Mouse (Mus musculus) midbrain, embryonic 11.5 days (tissue): ENCODE data around the gene Mif. TPM values are rescaled to one million over a fixed set of nuclear protein-coding genes. Genes with fewer than 3 reads are reported as not detected.

Experiments
- ATAC-seq: fragments of 200-750 bp; cut with Nextera tagmentation; 2 replicates; pipeline ENCODE4 v1.8.0; 2017; ENCODE audit warnings: moderate TSS enrichment, moderate library complexity; ENCODE audit not compliant: low FRiP score
- DNase-seq: peaks from one replicate; pipeline ENCODE4 v3.0.0; 2015; ENCODE audit warnings: low spot score; ENCODE audit errors: missing footprints
- H3K27ac ChIP-seq: fragments of 300-500 bp; sonication (generic); 2 replicates; pipeline ENCODE4 v1.5.1; 2014; ENCODE audit warnings: low read depth, low read length
- H3K27me3 ChIP-seq: fragments of 300-500 bp; sonication (generic); 2 replicates; pipeline ENCODE4 v1.6.1; 2014; ENCODE audit warnings: mild to moderate bottlenecking, low read length, moderate library complexity, mixed read lengths; ENCODE audit not compliant: control insufficient read depth, insufficient read depth
- H3K36me3 ChIP-seq: fragments of 300-500 bp; sonication (generic); 2 replicates; pipeline ENCODE4 v1.6.1; 2014; ENCODE audit warnings: mild to moderate bottlenecking, low read length, moderate library complexity, mixed read lengths; ENCODE audit not compliant: control insufficient read depth, insufficient read depth
- H3K4me1 ChIP-seq: fragments of 300-500 bp; sonication (generic); 2 replicates; pipeline ENCODE4 v1.6.1; 2014; ENCODE audit warnings: low read length; ENCODE audit not compliant: control insufficient read depth, insufficient read depth
- H3K4me2 ChIP-seq: fragments of 300-500 bp; sonication (generic); 2 replicates; pipeline ENCODE4 v1.6.1; 2014; ENCODE audit warnings: mild to moderate bottlenecking, moderate library complexity
- H3K4me3 ChIP-seq: fragments of 300-500 bp; sonication (generic); 2 replicates; pipeline ENCODE4 v1.5.1; 2014; ENCODE audit warnings: low read depth, low read length
- H3K9ac ChIP-seq: fragments of 300-500 bp; sonication (generic); 2 replicates; pipeline ENCODE4 v1.6.1; 2014; ENCODE audit warnings: low read length
- H3K9me3 ChIP-seq: fragments of 300-500 bp; sonication (generic); 2 replicates; pipeline ENCODE4 v1.6.1; 2016; ENCODE audit warnings: low read length; ENCODE audit not compliant: control insufficient read depth
- WGBS: fragments of 180-500 bp; shearing (Covaris S2); extraction: QIAGEN DNeasy Blood & Tissue Kit; methylation state at CpG from one replicate; pipeline ENCODE4 v1.1.7; 2014; 5-methylcytosine and 5-hydroxymethylcytosine counted together
- polyA plus RNA-seq: library from polyadenylated mRNA; unstranded; fragments of >200 nt; fragmentation: Nextera tagmentation; extraction: Ambion mirVana; gene quantifications from 2 replicates; pipeline ENCODE4 v1.2.1, GENCODE M21; 2014

The Mif gene
- polyA plus RNA-seq, 1 experiment from 2014 or later: 1,834 TPM

DNA sequence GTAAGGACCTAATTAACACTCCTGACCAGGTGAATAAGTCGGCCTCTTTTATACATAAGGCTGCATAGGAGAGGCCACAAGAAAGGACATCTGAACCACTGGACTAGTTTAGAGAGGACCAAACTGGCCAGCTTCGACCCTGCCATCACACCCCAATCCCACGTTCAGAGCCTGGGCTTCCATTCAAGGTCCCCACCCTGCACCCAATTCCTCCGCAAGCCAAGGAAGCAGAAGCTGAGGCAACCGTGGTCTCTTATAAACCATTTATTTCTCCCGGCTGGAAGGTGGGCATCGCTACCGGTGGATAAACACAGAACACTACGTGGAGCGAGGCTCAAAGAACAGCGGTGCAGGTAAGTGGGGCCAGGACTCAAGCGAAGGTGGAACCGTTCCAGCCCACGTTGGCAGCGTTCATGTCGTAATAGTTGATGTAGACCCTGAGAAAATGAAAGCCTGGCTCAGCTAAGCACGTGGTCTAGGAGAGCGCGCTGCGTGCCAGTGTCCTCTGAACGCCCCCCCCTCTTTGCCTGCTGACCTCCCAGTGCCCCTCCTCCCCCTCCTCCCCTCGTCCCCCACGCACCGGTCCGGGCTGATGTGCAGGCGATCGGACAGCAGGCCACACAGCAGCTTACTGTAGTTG, 813 bp downstream of the Mif start:
- Histone ChIP-seq H3K9ac (peak overlapping the region; percentile 92), H3K4me2 (peak overlapping the region; percentile 73), H3K27ac (no peak overlapping the region; the same call in 1 of the 2 replicates), H3K36me3 (0 out of 2 replicates have a peak, but pooled peaks cover 5% of the 10 kb centered on the region), H3K4me1 (peaks cover 22% of the 10 kb centered on the region), H3K4me3 (peak overlapping the region; percentile 75), H3K27me3 (no peaks in the 10 kb centered on the region), H3K9me3 (no peaks in the 10 kb centered on the region)
- 2% methylated on average over 27 of the region's 27 CpGs for WGBS
- DNase-seq (peak; percentile 93), ATAC-seq (peak; percentile 78)

DNA sequence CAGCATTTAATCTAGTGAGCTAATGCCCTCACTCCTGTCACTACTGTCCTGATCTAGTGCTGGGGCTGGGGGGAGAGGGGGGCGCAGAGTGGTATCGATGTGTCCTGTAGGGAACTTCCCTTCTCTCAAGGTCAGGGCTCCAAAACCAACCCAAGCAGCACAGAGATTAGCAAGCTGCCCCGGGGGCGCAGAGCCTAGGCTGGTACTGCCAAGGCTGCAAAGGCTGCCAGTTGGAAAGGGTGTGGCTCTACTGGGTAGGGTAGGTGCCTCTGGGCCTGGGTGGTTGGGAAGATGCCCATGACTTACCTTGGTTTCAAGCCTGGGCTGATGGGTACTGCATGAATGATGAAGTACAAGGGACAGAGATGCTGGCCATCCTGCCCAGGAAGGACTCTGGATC, 2.4 kb downstream of the Mif start:
- no peaks in the 10 kb centered on the region for H3K9me3 ChIP-seq
- no peak overlapping the region for H3K9ac ChIP-seq
- H3K27me3 ChIP-seq: no peaks in the 10 kb centered on the region
- no peak overlapping the region for H3K4me3 ChIP-seq
- H3K27ac ChIP-seq: no peak overlapping the region
- 96% methylated on average over 4 of the region's 4 CpGs for WGBS
- DNase-seq (peak; percentile 82), ATAC-seq (no peak)
- H3K4me1 ChIP-seq: peaks cover 22% of the 10 kb centered on the region
- H3K4me2 ChIP-seq: no peak overlapping the region
- 0 out of 2 replicates have a peak, but pooled peaks cover 5% of the 10 kb centered on the region for H3K36me3 ChIP-seq

DNA sequence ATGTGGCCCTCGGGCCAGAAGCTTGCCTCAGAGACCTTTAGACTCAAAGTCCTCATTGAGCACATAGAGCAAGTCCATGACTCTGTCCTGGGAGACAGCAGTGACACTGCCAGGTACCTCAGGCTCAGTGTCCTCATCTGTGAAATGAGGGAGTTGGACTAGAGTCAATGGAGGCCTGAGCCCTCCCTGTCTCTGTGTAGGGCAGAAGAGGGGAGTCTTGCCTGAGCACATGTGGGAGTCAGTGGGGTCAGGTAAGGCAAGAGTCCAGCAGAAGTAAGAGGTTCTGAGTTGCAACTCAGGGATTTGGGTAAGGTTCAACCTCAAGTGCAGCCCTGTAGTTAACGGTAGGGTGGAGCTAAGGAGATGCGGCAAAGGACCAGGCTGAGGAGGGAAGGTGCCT, 3.1 kb downstream of the Mif start:
- no peak for DNase-seq
- no peaks in the 10 kb centered on the region for H3K27me3 ChIP-seq
- WGBS: 89% methylated on average over 3 of the region's 3 CpGs
- no peak overlapping the region for H3K9ac ChIP-seq
- no peak for ATAC-seq
- H3K4me1 ChIP-seq: peaks cover 22% of the 10 kb centered on the region
- H3K27ac ChIP-seq: no peak overlapping the region
- no peak overlapping the region for H3K4me2 ChIP-seq
- H3K36me3 ChIP-seq: 0 out of 2 replicates have a peak, but pooled peaks cover 5% of the 10 kb centered on the region
- H3K4me3 ChIP-seq: no peak overlapping the region
- H3K9me3 ChIP-seq: no peaks in the 10 kb centered on the region

DNA sequence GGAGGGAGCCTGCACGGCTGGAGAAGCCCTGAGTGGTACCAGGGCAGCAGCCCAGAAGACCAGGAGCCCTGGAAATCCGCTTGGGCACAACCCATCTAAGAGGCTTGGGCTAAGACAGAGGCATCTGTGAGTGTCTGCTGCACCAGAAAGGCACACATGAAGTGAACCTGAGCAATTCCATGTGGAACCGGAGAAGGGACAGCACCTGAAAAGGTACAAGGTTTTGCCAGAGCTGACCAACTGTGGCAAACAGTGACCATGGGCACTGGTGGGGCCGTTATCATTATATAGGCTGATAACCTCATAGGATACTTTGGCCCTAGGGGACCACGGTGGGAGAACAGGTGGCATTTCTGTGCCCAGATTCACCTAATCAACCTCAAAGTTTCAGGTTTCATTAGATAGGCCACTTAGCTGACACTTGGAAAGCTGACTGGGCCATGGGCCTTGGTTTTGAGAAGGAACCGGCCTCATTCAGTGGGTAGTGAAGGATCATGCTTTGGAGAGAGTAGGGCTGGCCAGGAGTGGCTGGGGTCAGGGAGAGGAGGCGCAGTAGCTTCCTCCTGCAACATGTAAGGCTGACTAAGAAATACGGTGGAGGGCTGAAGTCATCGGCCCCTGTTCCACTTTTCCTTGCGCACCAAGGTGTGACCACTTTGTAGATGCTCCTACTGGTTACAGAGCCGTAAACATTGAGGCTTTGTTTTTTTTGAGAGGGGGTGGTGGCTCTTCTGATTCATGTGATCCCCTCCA, 3.7 kb downstream of the Mif start:
- 85% methylated on average over 11 of the region's 11 CpGs for WGBS
- no peaks in the 10 kb centered on the region for H3K9me3 ChIP-seq
- H3K4me3 ChIP-seq: no peak overlapping the region
- no peak for ATAC-seq
- H3K4me1 ChIP-seq: peaks cover 21% of the 10 kb centered on the region
- H3K36me3 ChIP-seq: 0 out of 2 replicates have a peak, but pooled peaks cover 5% of the 10 kb centered on the region
- peak; percentile 80 for DNase-seq
- H3K4me2 ChIP-seq: no peak overlapping the region
- H3K27me3 ChIP-seq: no peaks in the 10 kb centered on the region
- no peak overlapping the region for H3K27ac ChIP-seq
- no peak overlapping the region for H3K9ac ChIP-seq

DNA sequence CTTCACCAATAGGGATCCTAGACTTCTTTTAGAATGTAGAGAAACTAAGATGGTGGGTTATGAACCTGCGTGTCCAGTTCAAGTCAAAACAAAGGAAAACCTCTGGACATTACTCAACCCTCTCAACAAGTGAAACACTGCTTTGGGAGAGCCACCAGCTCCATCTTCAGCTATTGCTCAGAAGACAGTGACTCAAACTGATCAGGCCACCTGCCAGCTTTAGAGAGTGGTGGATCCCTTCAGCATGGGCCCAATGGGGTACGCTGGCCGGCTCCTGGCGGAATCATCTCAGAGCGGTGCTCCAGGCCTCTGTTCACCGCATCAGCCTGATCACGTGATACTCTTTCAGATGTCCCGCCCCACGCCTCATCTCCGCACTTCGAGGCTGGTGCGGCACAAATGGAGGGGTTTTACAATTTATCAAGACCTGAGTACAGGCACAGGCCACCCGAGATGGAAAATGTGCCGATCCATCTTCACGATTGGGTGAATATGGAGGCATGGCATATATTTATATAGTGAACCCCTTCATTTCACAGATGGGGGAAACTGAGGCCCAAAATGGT, 4.5 kb downstream of the Mif start:
- WGBS: 91% methylated on average over 15 of the region's 15 CpGs
- no peak overlapping the region for H3K9ac ChIP-seq
- H3K9me3 ChIP-seq: no peaks in the 10 kb centered on the region
- 0 out of 2 replicates have a peak, but pooled peaks cover 5% of the 10 kb centered on the region for H3K36me3 ChIP-seq
- no peak overlapping the region for H3K27ac ChIP-seq
- peaks cover 14% of the 10 kb centered on the region for H3K4me1 ChIP-seq
- no peak overlapping the region for H3K4me3 ChIP-seq
- H3K27me3 ChIP-seq: no peaks in the 10 kb centered on the region
- DNase-seq (peak; percentile 75), ATAC-seq (no peak)
- H3K4me2 ChIP-seq: no peak overlapping the region

DNA sequence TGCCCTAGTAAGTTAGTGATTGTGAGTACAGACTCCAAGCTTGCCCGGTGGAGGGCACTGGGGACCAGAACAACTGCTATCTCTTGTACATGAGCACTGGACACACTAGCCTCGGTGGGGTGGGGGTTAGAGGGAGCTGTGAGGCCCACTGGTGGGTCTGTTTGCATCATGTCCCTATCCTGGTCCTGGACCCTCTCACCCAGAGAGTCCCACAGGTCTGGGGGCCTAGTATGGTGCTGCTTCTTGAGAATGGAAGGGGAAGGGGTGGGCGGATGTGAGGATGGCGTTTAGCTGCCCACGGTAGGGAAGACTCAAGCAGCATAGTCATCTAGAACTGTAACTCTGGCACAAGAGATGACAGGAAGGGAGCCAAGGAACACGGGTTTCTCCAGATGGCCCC, 5.2 kb downstream of the Mif start:
- Histone ChIP-seq H3K4me3 (no peak overlapping the region), H3K27ac (no peak overlapping the region), H3K4me1 (peaks cover 12% of the 10 kb centered on the region; the same call in 1 of the 2 replicates), H3K4me2 (no peak overlapping the region), H3K36me3 (0 out of 2 replicates have a peak, but pooled peaks cover 5% of the 10 kb centered on the region), H3K9me3 (no peaks in the 10 kb centered on the region), H3K27me3 (no peaks in the 10 kb centered on the region), H3K9ac (no peak overlapping the region)
- DNase-seq (no peak), ATAC-seq (no peak)
- WGBS: 82% methylated on average over 6 of the region's 6 CpGs

DNA sequence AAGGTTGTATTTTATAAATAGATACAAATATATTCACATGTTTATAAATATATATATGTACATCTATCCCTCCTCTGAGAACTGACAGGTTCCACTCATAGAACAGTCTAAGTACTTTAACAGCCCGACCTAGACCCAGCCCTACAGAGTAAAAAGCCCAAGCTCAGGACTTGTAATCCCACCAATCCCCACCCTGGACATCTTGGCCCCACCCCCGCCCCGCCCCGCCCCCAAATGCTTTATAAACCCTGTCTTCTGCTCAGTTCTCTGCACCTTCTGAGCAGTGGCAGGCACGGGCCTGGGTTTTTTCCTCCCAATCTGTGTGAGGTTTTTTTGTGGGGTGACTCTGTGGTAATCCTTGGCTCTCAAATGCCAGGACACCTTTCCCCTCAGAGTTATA, 5.9 kb downstream of the Mif start:
- ATAC-seq (no peak), DNase-seq (peak; percentile 69)
- Histone ChIP-seq H3K36me3 (0 out of 2 replicates have a peak, but pooled peaks cover 5% of the 10 kb centered on the region), H3K27ac (no peak overlapping the region), H3K4me3 (no peak overlapping the region), H3K9me3 (no peaks in the 10 kb centered on the region), H3K4me2 (no peak overlapping the region), H3K27me3 (no peaks in the 10 kb centered on the region), H3K9ac (no peak overlapping the region), H3K4me1 (peaks cover 11% of the 10 kb centered on the region; the same call in 1 of the 2 replicates)
- WGBS: 40% methylated on average over 5 of the region's 5 CpGs

DNA sequence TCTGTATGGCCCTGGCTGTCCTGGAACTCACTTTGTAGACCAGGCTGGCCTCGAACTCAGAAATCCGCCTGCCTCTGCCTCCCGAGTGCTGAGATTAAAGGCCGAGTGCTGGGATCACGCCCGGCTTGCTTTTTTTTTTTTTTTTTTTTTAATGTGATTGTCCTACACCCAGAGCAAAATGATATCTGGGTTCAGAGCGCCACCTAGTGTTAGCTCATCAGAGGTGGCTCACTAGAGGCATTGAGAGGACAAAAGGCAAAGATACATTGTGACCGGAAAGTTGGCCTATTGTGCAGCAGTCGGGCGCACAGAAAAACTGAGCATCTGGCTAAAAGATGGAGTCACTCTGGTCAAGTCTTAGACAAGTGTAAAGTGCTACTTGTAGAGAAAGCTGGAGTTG, 6.6 kb downstream of the Mif start:
- Histone ChIP-seq H3K4me2 (no peak overlapping the region), H3K27ac (no peak overlapping the region)

More for the DNA sequence above, 6.6 kb downstream of the Mif start:
- 31% methylated on average over 10 of the region's 10 CpGs for WGBS
- 0 out of 2 replicates have a peak, but pooled peaks cover 5% of the 10 kb centered on the region for H3K36me3 ChIP-seq
- H3K4me1 ChIP-seq: peaks cover 5% of the 10 kb centered on the region; the same call in 1 of the 2 replicates
- DNase-seq: peak; percentile 97
- H3K9me3 ChIP-seq: no peaks in the 10 kb centered on the region
- no peak overlapping the region for H3K9ac ChIP-seq
- peak; percentile 65 for ATAC-seq
- no peak overlapping the region for H3K4me3 ChIP-seq
- no peaks in the 10 kb centered on the region for H3K27me3 ChIP-seq
